Mouse (Mus musculus) cerebellum, adult 11-12 months (tissue): ENCODE results near the gene Nutf2-ps1.
"Not testable (repeated sequence)": the region's sequence is repeated elsewhere in the genome, so short reads cannot be mapped to it uniquely, and the experiment has no call there.

Experiments
- DNase-seq: peaks from one replicate; pipeline ENCODE4 v3.0.0; 2022

The Nutf2-ps1 gene

DNA sequence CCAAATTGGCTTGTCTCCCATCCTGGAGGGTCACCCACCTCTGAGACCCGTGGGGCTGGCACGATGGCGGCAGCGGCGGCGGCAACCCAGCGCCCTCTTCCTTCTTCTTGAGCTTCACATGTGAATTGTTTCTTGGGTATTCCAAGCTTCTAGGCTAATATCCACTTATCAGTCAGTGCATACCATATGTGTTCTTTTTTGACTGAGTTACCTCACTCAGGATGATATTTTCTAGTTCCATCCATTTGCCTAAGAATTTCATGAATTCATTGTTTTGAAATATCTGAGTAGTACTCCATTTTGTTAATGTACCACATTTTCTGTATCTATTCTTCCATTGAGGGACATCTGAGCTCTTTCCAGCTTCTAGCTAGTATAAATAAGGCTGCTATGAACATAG lies at the start of gene Nutf2-ps1:
Gene Nutf2-ps1 (minus strand): TSS at position 101 of the 400 bp plus-strand sequence.
- DNase-seq = not testable (repeated sequence)

DNA sequence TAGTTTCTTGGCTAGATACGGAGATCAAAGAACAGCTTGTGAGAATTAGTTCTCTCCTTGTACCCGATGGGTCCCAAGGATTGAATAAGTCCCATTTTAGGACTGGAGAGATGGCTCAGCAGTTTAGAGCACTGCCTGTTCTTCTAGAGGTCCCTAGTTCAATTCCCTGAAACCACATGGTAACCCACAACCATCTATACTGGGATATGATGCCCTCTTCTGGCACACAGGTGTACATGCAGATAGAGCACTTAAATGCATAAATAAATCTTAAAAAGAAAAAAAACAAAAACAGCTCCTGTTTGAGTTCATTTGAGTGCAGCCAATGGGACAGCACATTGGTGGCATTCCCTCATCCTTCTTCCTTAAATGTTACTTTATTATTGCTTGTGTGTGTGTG lies 49.2 kb upstream of the Nutf2-ps1 start:
- no peak for DNase-seq

DNA sequence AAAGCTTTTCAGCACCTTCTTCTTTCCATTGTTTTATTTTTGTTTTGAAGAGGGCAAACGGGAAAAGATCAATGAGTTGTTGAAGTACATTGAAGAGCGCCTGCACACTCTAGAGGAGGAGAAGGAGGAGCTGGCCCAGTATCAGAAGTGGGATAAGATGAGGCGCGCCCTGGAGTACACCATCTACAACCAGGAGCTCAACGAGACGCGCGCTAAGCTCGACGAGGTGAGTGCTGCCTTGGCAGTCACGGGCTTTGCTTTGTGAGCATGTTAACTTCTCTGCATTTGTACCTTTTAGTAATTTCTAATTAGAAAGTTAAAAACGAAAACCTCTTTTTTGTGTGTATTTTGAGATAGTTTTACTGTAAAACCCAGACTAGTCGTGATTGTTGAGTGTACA lies 32.8 kb upstream of the Nutf2-ps1 start:
- no peak for DNase-seq

GRCm38 (mm10) chr19:53608921-53609320 lies 20.1 kb upstream of the Nutf2-ps1 start:
- peak; percentile 43 for DNase-seq

- DNase-seq = no peak
Observed at GRCm38 (mm10) chr19:53601363-53601655, 12.4 kb upstream of the Nutf2-ps1 start.

DNA sequence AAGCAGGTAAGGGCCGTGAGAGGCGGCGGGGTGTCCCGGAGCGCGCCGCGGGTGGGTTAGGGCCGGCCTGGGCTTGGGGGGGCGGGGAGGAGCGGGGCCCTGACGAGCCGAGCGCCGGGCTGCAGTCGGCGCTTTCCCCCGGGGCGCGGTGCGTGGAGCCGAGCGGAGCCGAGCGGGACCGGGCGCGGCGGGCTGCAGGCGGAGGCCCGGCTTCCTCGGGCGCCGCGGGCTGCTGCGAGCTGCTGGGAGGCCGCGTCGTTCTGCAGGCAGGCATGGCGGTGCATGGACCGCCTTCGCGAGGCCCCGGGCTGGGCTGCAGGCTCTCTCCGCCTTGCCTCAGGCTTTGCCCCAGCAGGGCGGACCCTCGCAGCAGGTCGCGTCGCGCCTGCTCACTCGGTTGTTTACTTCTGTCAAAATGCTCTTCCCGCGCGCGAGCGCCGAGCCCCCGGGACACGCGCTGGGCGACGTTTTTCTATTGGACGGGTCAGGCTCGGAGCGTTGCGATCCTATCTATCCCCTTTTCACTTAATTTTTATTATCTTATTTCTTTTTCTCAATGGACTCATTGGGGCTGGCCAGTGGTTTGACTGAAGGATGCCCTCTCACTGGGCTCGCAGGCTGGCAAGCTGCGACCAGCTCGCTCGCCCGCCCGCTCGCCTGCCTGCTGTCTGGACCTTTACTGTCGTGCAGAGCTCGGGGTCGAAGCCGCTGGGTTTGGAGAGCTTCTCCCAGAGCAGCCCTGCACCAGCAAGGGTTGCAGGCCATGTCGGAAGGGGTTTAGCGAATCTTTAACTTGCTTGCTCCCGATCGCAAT lies 11.9 kb upstream of the Nutf2-ps1 start:
- peak; percentile 70 for DNase-seq

DNA sequence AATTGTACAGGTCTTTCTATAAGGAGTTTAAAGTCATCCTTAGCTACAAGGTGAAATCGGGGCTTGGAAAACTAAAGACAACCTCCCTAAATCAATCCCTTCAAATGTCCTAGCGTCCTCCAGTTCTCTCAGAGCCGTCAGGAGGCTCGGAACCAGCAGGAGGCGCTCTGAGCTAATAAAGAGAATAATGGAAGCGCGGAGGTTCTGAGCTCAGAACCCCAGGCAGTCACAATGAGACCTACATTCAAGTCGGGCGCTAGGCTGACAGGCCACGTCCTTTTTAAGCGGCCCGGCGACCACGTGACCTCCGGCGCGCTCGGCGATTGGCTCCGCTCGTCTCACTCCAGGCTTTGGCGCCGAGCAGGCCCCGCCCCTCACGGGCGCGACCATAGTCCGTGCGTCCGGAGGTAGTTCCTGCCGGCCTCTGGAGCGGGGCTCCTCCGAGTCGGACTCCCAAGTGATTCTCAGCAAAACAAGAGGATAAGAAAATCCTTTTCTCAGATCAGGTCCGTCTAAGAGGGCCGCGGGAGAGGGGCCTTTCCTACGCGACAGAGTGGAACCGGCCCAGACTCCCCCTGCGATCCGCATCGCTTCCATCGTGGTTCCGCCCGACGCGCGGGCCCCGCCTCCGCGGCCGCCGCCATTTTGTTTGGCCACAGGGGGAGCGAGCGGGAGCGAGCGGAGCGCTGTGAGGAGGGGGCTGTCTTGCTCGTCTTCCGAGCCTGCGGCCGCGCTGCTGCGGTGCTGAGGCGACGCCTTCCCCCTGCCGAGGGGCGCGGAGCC lies 11.1 kb upstream of the Nutf2-ps1 start, which contains the start of gene Smc3:
Gene Smc3 (plus strand): TSS at position 642 of the 783 bp plus-strand sequence.
- DNase-seq = peak; percentile 99

GRCm38 (mm10) chr19:53596723-53597474 lies 8.0 kb upstream of the Nutf2-ps1 start:
- DNase-seq = no peak

GRCm38 (mm10) chr19:53587686-53588085 lies 1.2 kb downstream of the Nutf2-ps1 start:
- DNase-seq = not testable (repeated sequence)

GRCm38 (mm10) chr19:53580271-53580670 lies 8.6 kb downstream of the Nutf2-ps1 start:
- not testable (repeated sequence) for DNase-seq

DNA sequence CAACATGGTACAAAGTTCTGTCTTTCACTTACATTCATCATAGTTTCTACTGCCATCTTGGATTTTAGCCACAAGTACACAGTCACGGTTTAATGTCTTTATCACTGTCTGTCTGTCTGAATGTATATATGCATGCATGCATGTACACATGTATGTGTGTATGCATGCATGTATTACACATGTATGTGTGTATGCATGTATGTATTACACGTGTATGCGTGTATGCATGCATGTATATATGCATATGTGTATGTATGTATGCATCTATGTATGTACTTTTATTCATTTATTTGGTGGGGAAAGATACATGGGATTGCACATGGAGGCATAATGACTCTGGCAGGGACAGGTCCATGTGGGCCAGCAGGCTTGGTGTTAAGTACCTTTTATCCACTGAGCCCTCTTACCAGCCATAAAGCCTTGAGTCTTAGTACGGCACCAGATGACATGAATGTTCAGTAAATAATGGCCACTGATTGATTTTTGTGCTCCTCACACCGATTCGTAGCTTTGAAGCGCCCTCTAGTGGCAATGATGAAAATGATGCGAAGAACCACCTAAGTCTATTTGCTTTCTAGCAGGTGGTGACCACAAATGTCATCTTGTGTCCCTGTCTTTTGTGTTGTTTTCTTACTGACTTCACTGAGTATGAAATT lies 10.1 kb downstream of the Nutf2-ps1 start:
- peak; percentile 76 for DNase-seq

- DNase-seq = no peak
Observed at GRCm38 (mm10) chr19:53577025-53577800, 11.7 kb downstream of the Nutf2-ps1 start.

- DNase-seq = no peak
Observed at GRCm38 (mm10) chr19:53576061-53576460, 12.8 kb downstream of the Nutf2-ps1 start.

DNA sequence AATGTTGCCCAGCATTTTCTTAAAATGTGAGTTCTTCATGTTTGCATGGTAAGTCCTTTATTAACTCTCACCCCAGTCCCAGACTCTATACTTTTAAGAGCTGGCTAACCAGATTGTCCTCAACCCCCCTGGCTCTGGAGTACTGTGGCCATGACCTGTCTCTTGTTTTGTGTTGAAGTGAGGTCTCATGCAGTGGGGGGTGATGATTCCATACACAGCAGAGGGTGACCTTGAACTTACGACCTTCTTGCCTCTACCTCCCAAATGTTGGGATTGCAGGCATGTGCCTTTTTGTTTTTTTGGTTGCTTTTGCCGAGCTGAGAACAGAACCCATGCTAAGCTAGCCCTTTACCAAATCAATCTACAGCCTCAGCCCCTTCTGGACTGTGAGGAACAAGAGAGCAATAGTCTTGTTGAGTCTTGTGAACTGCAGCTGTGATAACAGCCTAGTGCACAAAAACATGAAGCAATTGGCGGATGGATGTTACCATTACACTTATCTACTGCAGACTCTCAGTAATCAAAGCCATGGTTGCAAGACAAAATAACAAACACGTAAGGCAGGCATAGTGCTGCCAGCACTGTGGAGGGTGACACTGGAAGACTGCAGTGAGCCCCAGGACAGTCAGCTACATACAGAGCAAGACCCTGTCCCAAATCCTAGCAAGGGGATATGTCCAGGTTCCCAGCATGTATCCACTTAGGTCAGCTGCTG lies 13.4 kb downstream of the Nutf2-ps1 start:
- no peak for DNase-seq

DNA sequence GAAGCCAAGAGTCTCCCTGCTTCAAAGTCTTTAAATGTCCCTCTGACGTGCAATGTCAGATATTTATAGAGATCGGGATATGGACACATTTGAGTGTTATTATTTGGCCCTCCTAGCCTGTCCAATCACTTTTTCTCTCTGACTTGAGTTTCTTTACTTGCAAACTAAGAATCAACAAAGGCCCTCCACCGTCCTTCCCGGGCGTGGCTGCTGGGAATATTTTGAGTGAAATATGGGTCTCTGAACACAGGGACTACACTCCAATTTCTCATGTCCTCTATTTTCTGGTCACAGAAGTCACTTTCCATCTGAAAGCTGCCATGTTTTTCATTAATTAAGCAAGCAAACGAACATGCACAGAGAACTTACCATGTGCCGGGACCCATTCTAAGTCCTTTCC lies 14.3 kb downstream of the Nutf2-ps1 start:
- no peak for DNase-seq

DNA sequence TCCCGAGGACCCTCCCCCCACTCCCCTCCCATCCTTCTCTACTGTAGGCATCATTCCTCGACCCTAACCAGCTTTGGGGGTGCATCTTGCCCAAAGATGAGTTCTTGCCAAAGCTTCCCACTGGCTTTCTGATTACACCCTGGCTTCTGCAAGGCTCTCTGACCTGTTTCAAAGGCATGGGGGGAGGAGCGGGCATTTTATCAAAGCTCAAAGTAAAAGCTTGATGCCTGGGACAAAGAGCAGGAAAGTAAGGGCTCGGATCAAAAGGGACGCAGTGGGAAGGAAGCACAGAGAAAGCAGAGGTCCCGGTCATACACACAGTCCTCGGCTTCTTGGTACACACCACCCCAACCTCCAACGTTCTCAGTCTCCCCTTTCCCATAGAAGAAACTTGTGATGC lies 14.7 kb downstream of the Nutf2-ps1 start:
- no peak for DNase-seq

GRCm38 (mm10) chr19:53573151-53573550 lies 15.7 kb downstream of the Nutf2-ps1 start:
- DNase-seq = no peak

DNA sequence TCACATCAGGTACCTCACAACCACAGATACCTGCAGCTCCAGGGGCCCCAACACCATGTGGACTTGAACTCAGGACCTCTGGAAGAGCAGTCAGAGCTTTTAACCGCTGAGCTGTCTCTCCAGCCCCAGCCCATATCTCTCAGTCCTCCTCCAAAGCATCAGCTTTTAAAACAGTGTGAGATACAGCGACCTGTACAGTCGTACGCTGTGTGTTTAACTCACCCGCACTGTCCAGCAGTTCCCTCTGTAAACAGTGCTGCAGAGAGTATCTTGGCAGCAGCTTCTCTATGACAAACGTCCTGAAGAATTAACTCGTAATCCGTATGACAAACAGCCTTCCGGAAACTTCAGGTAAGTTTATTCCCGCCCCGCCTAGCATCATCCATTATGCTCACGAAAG lies 16.3 kb downstream of the Nutf2-ps1 start:
- no peak for DNase-seq

- no peak for DNase-seq
Observed at GRCm38 (mm10) chr19:53571501-53572428, 17.1 kb downstream of the Nutf2-ps1 start.

DNA sequence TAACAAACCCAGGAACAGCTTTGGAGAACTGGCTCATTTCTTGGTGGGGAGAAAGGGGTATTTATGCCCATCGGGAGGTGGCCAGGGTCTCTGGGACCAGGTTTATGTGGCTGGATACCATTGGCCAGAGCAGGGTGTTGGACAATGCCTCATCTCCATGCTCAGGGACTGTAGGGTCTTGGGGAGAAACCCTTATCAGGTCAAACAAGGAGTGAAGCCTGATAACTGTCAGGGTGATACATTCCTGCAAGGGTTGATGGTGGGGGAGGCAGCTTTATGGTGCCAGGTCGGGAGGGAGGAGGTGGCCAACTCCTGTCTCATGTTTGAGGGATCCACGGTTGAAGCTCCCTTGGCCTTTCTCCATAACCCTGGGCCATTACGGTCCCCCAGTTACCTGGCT lies 17.8 kb downstream of the Nutf2-ps1 start:
- DNase-seq = no peak
